Mouse (Mus musculus) thymus, adult 2 months (tissue): ENCODE results near the gene Nicn1. TPM values are rescaled to one million over a fixed set of nuclear protein-coding genes. Genes with fewer than 3 reads are reported as not detected.

Experiments
- DNase-seq: peaks from one replicate; pipeline ENCODE4 v3.0.0; 2021
- H3K27ac ChIP-seq: fragments of 200-500 bp; 2 replicates; pipeline ENCODE4 v1.5.1; 2012; ENCODE audit warnings: low read length, control low read depth; ENCODE audit not compliant: control insufficient read depth, insufficient read depth
- H3K27me3 ChIP-seq: fragments of 200-500 bp; 2 replicates; pipeline ENCODE4 v1.6.1; 2012; ENCODE audit warnings: mild to moderate bottlenecking, low read length, moderate library complexity, mixed read lengths; ENCODE audit not compliant: control insufficient read depth, insufficient read depth
- H3K36me3 ChIP-seq: fragments of 200-500 bp; 2 replicates; pipeline ENCODE4 v1.6.1; 2012; ENCODE audit warnings: mild to moderate bottlenecking, low read length, moderate library complexity; ENCODE audit not compliant: control insufficient read depth, insufficient read depth
- H3K4me1 ChIP-seq: fragments of 200-500 bp; replicated peaks from 2 replicates; pipeline ENCODE4 v1.6.1; 2012; ENCODE audit warnings: low read length; ENCODE audit not compliant: control insufficient read depth, insufficient read depth
- H3K4me3 ChIP-seq: fragments of 200-500 bp; 2 replicates; pipeline ENCODE4 v1.5.1; 2012; ENCODE audit warnings: mild to moderate bottlenecking, low read length, control low read depth, moderate library complexity; ENCODE audit not compliant: control insufficient read depth, insufficient read depth
- CTCF ChIP-seq: fragments of 200-500 bp; IDR thresholded peaks from 2 replicates; pipeline ENCODE4 v1.5.1; 2012; ENCODE audit warnings: mild to moderate bottlenecking, control low read depth, low read length, moderate library complexity, borderline replicate concordance; ENCODE audit not compliant: control insufficient read depth, poor library complexity, insufficient read depth; ENCODE audit errors: extremely low read depth
- POLR2A ChIP-seq: fragments of 200-500 bp; IDR thresholded peaks from 2 replicates; pipeline ENCODE4 v1.6.1; 2012; ENCODE audit warnings: mild to moderate bottlenecking, low read length, control low read depth, moderate library complexity; ENCODE audit not compliant: control insufficient read depth, poor library complexity, insufficient read depth; ENCODE audit errors: extremely low read depth
- WGBS: fragments of 180-500 bp; shearing (Covaris S2); methylation state at CpG from one replicate; pipeline ENCODE4 v1.1.7; 2018; 5-methylcytosine and 5-hydroxymethylcytosine counted together
- polyA plus RNA-seq: library from polyadenylated mRNA; depleted of rRNA; stranded (reverse); fragments of >200 nt; gene quantifications from 2 replicates; pipeline ENCODE4 v1.2.3, GENCODE M21; 2012

The Nicn1 gene
- polyA plus RNA-seq, 1 experiment: 9.0 TPM

DNA sequence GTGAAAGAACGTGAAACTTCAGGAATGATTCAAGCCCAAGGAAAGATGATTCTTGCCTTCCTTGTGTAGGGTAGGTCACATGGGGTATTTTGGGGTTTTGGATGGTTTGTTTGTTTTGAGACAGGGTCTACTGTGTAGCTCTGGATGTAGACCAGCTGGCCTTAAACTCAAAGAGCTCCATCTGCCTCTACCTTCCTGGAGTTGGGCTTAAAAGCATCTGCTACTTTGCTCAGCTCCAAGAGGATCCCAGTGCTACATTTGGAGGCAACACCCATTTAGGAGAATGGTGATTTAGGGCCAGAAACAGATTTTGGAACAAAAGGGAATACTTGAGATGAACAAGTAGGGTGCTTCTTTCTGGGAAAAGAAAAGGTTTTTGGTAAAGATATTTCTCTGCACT, 34.6 kb downstream of the Nicn1 start:
- H3K4me3 ChIP-seq: no peak overlapping the region
- peaks cover 56% of the 10 kb centered on the region for H3K36me3 ChIP-seq
- H3K27ac ChIP-seq: no peak overlapping the region
- no peak for DNase-seq
- no peaks in the 10 kb centered on the region for H3K27me3 ChIP-seq
- H3K4me1 ChIP-seq: no peaks in the 10 kb centered on the region
- TF ChIP-seq POLR2A (no peak), CTCF (no peak)
- WGBS: 98% methylated on average over 1 of the region's 1 CpGs

DNA sequence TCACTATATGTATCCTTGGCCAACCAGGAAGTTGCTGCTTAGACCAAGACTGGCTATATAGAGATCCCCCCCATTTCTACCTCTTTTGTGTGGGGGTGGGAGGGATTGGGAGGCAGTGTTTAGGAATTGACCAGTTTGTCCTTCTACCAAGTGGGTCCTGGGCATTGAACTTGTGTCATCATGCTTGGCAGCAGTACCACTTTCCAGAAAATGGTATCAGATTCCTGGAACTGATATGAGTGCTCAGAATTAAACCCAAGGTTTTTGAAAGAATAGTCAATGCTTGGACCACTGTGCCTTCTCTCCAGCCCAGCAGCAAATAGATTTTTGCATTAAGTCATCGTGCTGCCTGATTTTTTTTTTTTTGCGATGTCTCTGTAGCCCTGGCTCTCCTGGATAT, 35.6 kb downstream of the Nicn1 start:
- Histone ChIP-seq H3K4me1 (no peaks in the 10 kb centered on the region), H3K27me3 (no peaks in the 10 kb centered on the region), H3K4me3 (no peak overlapping the region), H3K27ac (no peak overlapping the region), H3K36me3 (peaks cover 61% of the 10 kb centered on the region)
- no peak for TF ChIP-seq CTCF
- no peak for DNase-seq
- 97% methylated on average over 2 of the region's 2 CpGs for WGBS

- H3K36me3 ChIP-seq: peaks cover 27% of the 10 kb centered on the region
- TF ChIP-seq CTCF (no peak), POLR2A (no peak)
- H3K4me1 ChIP-seq: peaks cover 24% of the 10 kb centered on the region
- H3K4me3 ChIP-seq: no peak overlapping the region
- WGBS: 77% methylated on average over 10 of the region's 10 CpGs
- no peaks in the 10 kb centered on the region for H3K27me3 ChIP-seq
- H3K27ac ChIP-seq: peak overlapping the region; percentile 75; the same call in 1 of the 2 replicates
- DNase-seq: no peak
These were observed 47.8 kb downstream of the Nicn1 start for GRCm38 (mm10) chr9:108337848-108338550.

- Histone ChIP-seq H3K4me1 (peaks cover 28% of the 10 kb centered on the region), H3K27ac (peak overlapping the region; percentile 75), H3K4me3 (no peak overlapping the region), H3K27me3 (no peaks in the 10 kb centered on the region), H3K36me3 (peaks cover 22% of the 10 kb centered on the region)
- TF ChIP-seq CTCF: no peak
- no peak for TF ChIP-seq POLR2A
- WGBS: 41% methylated on average over 6 of the region's 6 CpGs
- DNase-seq: no peak
These were observed 48.3 kb downstream of the Nicn1 start for GRCm38 (mm10) chr9:108338551-108338885.

GRCm38 (mm10) chr9:108338886-108339781, 48.9 kb downstream of the Nicn1 start, which contains the start of gene Gpx1:
Gene Gpx1 (plus strand): TSS chr9:108338903.
- Histone ChIP-seq H3K36me3 (peaks cover 16% of the 10 kb centered on the region), H3K4me3 (peak within 1 kb of the TSS; percentile 95), H3K27me3 (no peaks in the 10 kb centered on the region), H3K27ac (peak within 1 kb of the TSS; percentile 88), H3K4me1 (peaks cover 28% of the 10 kb centered on the region)
- TF ChIP-seq CTCF (no peak), POLR2A (peak; percentile 92)
- peak; percentile 93 for DNase-seq
- under 1% methylated on average over 49 of the region's 49 CpGs for WGBS

GRCm38 (mm10) chr9:108339886-108340257, 49.6 kb downstream of the Nicn1 start:
- DNase-seq: peak; percentile 38
- WGBS: 2% methylated on average over 20 of the region's 20 CpGs

More at GRCm38 (mm10) chr9:108339886-108340257, 49.6 kb downstream of the Nicn1 start:
- Histone ChIP-seq H3K27me3 (no peaks in the 10 kb centered on the region), H3K36me3 (peaks cover 8% of the 10 kb centered on the region), H3K27ac (peak overlapping the region; percentile 88), H3K4me1 (peaks cover 28% of the 10 kb centered on the region), H3K4me3 (peak overlapping the region; percentile 95)
- no peak for TF ChIP-seq POLR2A
- TF ChIP-seq CTCF: no peak
